Mouse (Mus musculus) layer of hippocampus, adult 9-11 months (tissue): ENCODE measurements around the gene Zfp110.

ENCODE experiments used
- DNase-seq: peaks from one replicate; pipeline ENCODE4 v3.0.0; 2022

Gene Zfp110

DNA sequence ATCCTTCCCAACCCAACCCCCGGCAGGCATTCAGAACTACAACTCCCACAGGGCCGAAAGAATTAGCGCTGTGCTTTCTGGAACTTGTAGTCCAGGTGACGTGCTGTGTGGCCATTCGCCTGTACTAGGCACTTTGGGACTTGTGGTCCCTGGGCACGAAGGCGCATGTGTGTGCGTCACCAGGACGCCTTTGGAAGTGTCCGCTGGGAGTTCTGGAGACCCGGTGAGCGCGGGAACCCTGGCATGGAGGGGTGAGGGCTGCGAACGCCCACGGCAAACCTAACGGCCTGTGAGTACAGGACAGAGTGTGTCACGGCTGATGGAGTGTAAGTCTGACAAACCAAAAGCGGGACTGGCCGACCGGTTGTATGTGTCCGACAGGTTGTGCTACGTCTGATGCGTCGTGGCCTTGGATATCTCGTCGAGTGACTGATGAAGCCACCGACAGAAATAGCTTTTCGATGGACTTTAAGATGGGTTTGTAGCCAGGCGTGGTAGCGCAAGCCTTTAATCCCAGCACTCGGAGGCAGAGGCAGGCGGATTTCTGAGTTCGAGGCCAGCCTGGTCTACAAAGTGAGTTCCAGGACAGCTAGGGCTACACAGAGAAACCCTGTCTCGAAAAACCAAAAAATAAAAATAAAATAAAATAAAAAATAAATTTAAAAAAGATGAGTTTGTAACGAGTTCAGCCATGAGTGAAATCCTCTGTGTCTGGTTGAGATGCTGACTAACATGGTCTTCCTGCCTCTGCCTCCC is 63.3 kb downstream of the Zfp110 start, which contains the start of gene Zscan22:
Gene Zscan22, plus strand, starts transcription at position 161 of the 756 bp plus-strand sequence.
- DNase-seq: peak; percentile 98
